Mouse (Mus musculus): ENCODE data around the gene Tuba1b. TPM values are rescaled to one million over a fixed set of nuclear protein-coding genes. Genes with fewer than 3 reads are reported as not detected.
"Not testable (repeated sequence)": the region's sequence is repeated elsewhere in the genome, so short reads cannot be mapped to it uniquely, and the experiment has no call there.

Gene Tuba1b
- total RNA-seq, 2 experiments from 2014 or later: 188 to 204 TPM

GRCm38 (mm10) chr15:98924682-98925081 lies 9.7 kb downstream of the Tuba1b start:
- no peak for DNase-seq

- DNase-seq: no peak
Observed at GRCm38 (mm10) chr15:98923031-98923537, 11.3 kb downstream of the Tuba1b start.

GRCm38 (mm10) chr15:98922581-98922980 lies 11.8 kb downstream of the Tuba1b start:
- DNase-seq: no peak

- no peak for DNase-seq
Observed at GRCm38 (mm10) chr15:98921510-98921909, 12.9 kb downstream of the Tuba1b start.

GRCm38 (mm10) chr15:98918499-98918895 lies 15.9 kb downstream of the Tuba1b start:
- not testable (repeated sequence) for DNase-seq

- DNase-seq: peak; percentile 98
Observed at GRCm38 (mm10) chr15:98917538-98918498, 16.5 kb downstream of the Tuba1b start, which contains the start of gene Lmbr1l. Gene Lmbr1l, minus strand, starts transcription at chr15:98918231.

- no peak for DNase-seq
Observed at GRCm38 (mm10) chr15:98917091-98917490, 17.3 kb downstream of the Tuba1b start.

- no peak for DNase-seq
Observed at GRCm38 (mm10) chr15:98916016-98916415, 18.3 kb downstream of the Tuba1b start.

- no peak for DNase-seq
Observed at GRCm38 (mm10) chr15:98914903-98915302, 19.5 kb downstream of the Tuba1b start.

GRCm38 (mm10) chr15:98904692-98905091 lies 29.7 kb downstream of the Tuba1b start:
- peak; percentile 44 for DNase-seq

GRCm38 (mm10) chr15:98902600-98902999 lies 31.8 kb downstream of the Tuba1b start:
- no peak for DNase-seq

- DNase-seq: no peak
Observed at GRCm38 (mm10) chr15:98901530-98901929, 32.8 kb downstream of the Tuba1b start.

- no peak for DNase-seq
Observed at GRCm38 (mm10) chr15:98897928-98898800, 36.2 kb downstream of the Tuba1b start, which contains the start of gene Dhh. Gene Dhh, minus strand, starts transcription at chr15:98898540.

GRCm38 (mm10) chr15:98897495-98897894 lies 36.9 kb downstream of the Tuba1b start:
- no peak for DNase-seq

GRCm38 (mm10) chr15:98895635-98896589 lies 38.5 kb downstream of the Tuba1b start:
- peak; percentile 27 for DNase-seq

GRCm38 (mm10) chr15:98894746-98895634 lies 39.4 kb downstream of the Tuba1b start:
- DNase-seq: no peak

- peak; percentile 38 for DNase-seq
Observed at GRCm38 (mm10) chr15:98893940-98894745, 40.2 kb downstream of the Tuba1b start, which contains the start of gene Rhebl1. Gene Rhebl1, minus strand, starts transcription at chr15:98894540.

GRCm38 (mm10) chr15:98893036-98893435 lies 41.3 kb downstream of the Tuba1b start:
- DNase-seq: no peak

All from gastrocnemius, postnatal 10 days (tissue).